Mouse (Mus musculus): ENCODE results near the gene Pcdh7. TPM values are rescaled to one million over a fixed set of nuclear protein-coding genes. Genes with fewer than 3 reads are reported as not detected.

Gene Pcdh7
- total and polyA plus RNA-seq, 2 experiments = 0.32 to 1.5 TPM

DNA sequence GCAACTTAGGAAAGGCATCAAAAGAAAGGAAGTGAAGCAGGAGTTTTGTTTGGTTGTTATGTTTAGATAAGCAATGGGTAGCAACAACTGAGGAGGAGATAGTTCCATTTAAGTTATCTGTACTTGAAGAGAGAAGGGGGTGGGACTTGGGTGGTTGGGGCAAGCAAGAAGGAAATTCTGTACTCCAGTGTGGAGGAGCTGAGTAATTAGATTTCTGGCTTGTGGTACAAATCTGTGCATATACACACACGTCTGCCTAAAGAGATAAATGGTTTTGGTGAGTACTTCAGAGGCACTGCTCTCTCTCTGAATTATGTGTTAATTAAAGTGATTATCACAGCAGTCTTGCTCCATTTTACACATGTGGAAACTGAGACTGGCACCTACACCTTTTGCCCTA is 241.6 kb downstream of the Pcdh7 start:
- DNase-seq (ENCODE audit: extremely low read depth, low read depth, low spot score) = no peak
- Histone ChIP-seq H3K4me1 (ENCODE audit: control insufficient read depth, insufficient read depth, low read length) (no peaks in the 10 kb centered on the region), H3K9ac (ENCODE audit: low read depth, low read length) (no peak overlapping the region), H3K27me3 (ENCODE audit: control insufficient read depth, insufficient read depth, low read length) (no peaks in the 10 kb centered on the region), H3K4me3 (ENCODE audit: insufficient read depth, low read depth, low read length) (no peak overlapping the region), H3K27ac (replicated peaks; ENCODE audit: insufficient read depth, low read depth, low read length) (no peak overlapping the region), H3K79me2 (ENCODE audit: control insufficient read depth, insufficient read depth, low read length) (no peaks in the 10 kb centered on the region), H3K36me3 (ENCODE audit: control insufficient read depth, insufficient read depth, low read length) (no peaks in the 10 kb centered on the region)
- TF ChIP-seq POLR2A (IDR thresholded peaks at IDR 0.05; ENCODE audit: extremely low read depth, insufficient read depth, low read length) (no peak), CTCF (IDR thresholded peaks at IDR 0.05; ENCODE audit: low read depth, low read length) (no peak)
- 85% methylated on average over 1 of the region's 1 CpGs for WGBS

DNA sequence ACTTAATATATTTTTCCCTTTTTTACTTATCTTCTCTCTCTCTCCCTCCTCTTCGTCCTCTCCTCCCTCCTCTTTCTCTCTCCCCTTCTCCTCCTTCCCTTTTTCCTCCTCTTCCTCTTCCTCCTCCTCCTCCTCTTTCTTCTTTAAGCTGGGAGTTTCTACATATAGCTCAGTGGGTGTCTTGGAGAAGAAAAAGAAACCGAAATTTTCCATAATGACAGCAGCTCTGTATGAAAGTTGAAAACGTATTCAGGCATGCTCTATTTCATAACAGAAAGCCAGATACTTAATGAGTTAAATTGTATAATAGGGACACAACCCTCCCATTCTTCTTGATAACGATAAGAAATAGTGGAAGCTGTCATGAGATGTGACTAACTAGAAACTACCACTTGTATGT is 246.0 kb downstream of the Pcdh7 start:
- Histone ChIP-seq H3K4me1 (ENCODE audit: control insufficient read depth, insufficient read depth, low read length) (no peaks in the 10 kb centered on the region), H3K27me3 (ENCODE audit: control insufficient read depth, insufficient read depth, low read length) (no peaks in the 10 kb centered on the region), H3K27ac (replicated peaks; ENCODE audit: insufficient read depth, low read depth, low read length) (no peak overlapping the region), H3K79me2 (ENCODE audit: control insufficient read depth, insufficient read depth, low read length) (no peaks in the 10 kb centered on the region), H3K9ac (ENCODE audit: low read depth, low read length) (no peak overlapping the region), H3K36me3 (ENCODE audit: control insufficient read depth, insufficient read depth, low read length) (no peaks in the 10 kb centered on the region), H3K4me3 (ENCODE audit: insufficient read depth, low read depth, low read length) (no peak overlapping the region)
- DNase-seq (ENCODE audit: extremely low read depth, low read depth, low spot score) = no peak
- 81% methylated on average over 4 of the region's 4 CpGs for WGBS
- TF ChIP-seq POLR2A (IDR thresholded peaks at IDR 0.05; ENCODE audit: extremely low read depth, insufficient read depth, low read length) (no peak), CTCF (IDR thresholded peaks at IDR 0.05; ENCODE audit: low read depth, low read length) (no peak)

DNA sequence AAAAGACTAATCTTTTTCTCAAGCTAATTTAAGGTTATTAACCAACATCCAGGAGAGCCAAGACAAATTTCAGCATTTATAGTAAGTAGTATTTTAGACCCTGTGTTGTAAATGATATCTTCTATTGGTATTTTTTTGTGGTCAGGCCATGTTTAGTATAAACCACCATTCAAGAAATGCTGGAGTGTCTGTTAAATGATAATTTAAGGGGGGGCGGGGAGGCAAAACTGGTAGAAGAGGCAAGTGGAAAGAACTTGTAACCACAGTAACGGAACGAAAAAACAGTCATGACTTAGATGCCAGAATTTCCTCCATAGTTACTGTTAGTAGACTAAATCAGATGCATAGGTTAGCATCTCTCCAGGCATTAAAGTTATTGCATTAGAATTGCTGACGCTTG is 246.4 kb downstream of the Pcdh7 start:
- DNase-seq (ENCODE audit: extremely low read depth, low read depth, low spot score) = no peak
- no peaks in the 10 kb centered on the region for H3K36me3 ChIP-seq (ENCODE audit: control insufficient read depth, insufficient read depth, low read length)
- no peak overlapping the region for H3K4me3 ChIP-seq (ENCODE audit: insufficient read depth, low read depth, low read length)
- no peak for TF ChIP-seq POLR2A (IDR thresholded peaks at IDR 0.05; ENCODE audit: extremely low read depth, insufficient read depth, low read length)
- TF ChIP-seq CTCF (IDR thresholded peaks at IDR 0.05; ENCODE audit: low read depth, low read length) = no peak
- H3K79me2 ChIP-seq (ENCODE audit: control insufficient read depth, insufficient read depth, low read length) = no peaks in the 10 kb centered on the region
- no peak overlapping the region for H3K27ac ChIP-seq (replicated peaks; ENCODE audit: insufficient read depth, low read depth, low read length)
- no peaks in the 10 kb centered on the region for H3K4me1 ChIP-seq (ENCODE audit: control insufficient read depth, insufficient read depth, low read length)
- no peak overlapping the region for H3K9ac ChIP-seq (ENCODE audit: low read depth, low read length)
- H3K27me3 ChIP-seq (ENCODE audit: control insufficient read depth, insufficient read depth, low read length) = no peaks in the 10 kb centered on the region
- 95% methylated on average over 4 of the region's 4 CpGs for WGBS

DNA sequence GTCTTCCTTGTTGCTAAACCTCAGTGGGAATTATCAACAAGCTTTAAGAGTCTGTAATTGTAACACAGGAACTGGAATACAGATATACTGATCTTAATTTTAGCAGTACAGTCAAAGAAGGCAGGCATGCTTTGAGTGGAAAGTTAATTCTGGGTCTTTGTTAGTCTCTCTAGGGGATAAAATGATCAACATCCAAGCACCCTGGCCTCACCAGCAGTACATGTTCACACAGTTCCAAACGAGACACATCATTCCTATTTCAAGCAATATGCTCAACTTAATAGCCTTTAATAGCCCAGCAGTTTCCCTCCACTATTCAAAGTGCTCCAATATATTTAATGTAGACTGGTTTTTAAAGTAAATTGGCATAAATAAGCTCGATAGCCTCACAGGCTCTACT is 275.8 kb downstream of the Pcdh7 start:
- H3K4me3 ChIP-seq (ENCODE audit: insufficient read depth, low read depth, low read length) = no peak overlapping the region
- no peak for DNase-seq (ENCODE audit: extremely low read depth, low read depth, low spot score)
- no peaks in the 10 kb centered on the region for H3K36me3 ChIP-seq (ENCODE audit: control insufficient read depth, insufficient read depth, low read length)
- WGBS = 83% methylated on average over 2 of the region's 2 CpGs
- H3K27me3 ChIP-seq (ENCODE audit: control insufficient read depth, insufficient read depth, low read length) = no peaks in the 10 kb centered on the region
- H3K9ac ChIP-seq (ENCODE audit: low read depth, low read length) = no peak overlapping the region
- TF ChIP-seq POLR2A (IDR thresholded peaks at IDR 0.05; ENCODE audit: extremely low read depth, insufficient read depth, low read length) = no peak
- TF ChIP-seq CTCF (IDR thresholded peaks at IDR 0.05; ENCODE audit: low read depth, low read length) = no peak
- H3K79me2 ChIP-seq (ENCODE audit: control insufficient read depth, insufficient read depth, low read length) = no peaks in the 10 kb centered on the region
- H3K27ac ChIP-seq (replicated peaks; ENCODE audit: insufficient read depth, low read depth, low read length) = no peak overlapping the region
- no peaks in the 10 kb centered on the region for H3K4me1 ChIP-seq (ENCODE audit: control insufficient read depth, insufficient read depth, low read length)

DNA sequence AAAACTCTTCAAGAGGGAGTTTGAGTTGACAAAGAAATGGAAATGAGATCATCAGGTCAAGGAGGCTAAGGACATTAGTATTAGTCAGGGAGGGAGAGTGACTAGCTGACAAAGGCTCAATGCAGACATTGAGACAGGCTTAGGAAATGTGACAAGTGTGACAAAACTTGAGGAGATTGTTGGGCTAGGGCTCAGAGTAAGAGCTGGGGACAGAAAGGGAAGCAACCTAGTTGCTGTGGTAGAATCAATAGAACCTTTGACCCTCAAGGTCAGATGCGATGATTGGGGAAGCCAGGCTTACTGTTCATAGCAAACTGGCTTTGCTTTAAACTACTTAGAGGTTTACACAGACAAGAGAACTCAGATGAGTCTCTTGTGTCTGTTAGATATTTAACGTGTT is 303.6 kb downstream of the Pcdh7 start:
- Histone ChIP-seq H3K4me1 (ENCODE audit: control insufficient read depth, insufficient read depth, low read length) (no peaks in the 10 kb centered on the region), H3K9ac (ENCODE audit: low read depth, low read length) (no peak overlapping the region), H3K79me2 (ENCODE audit: control insufficient read depth, insufficient read depth, low read length) (no peaks in the 10 kb centered on the region), H3K4me3 (ENCODE audit: insufficient read depth, low read depth, low read length) (no peak overlapping the region), H3K27ac (replicated peaks; ENCODE audit: insufficient read depth, low read depth, low read length) (no peak overlapping the region), H3K36me3 (ENCODE audit: control insufficient read depth, insufficient read depth, low read length) (no peaks in the 10 kb centered on the region), H3K27me3 (ENCODE audit: control insufficient read depth, insufficient read depth, low read length) (no peaks in the 10 kb centered on the region)
- 41% methylated on average over 2 of the region's 2 CpGs for WGBS
- DNase-seq (ENCODE audit: extremely low read depth, low read depth, low spot score) = peak; percentile 8
- TF ChIP-seq CTCF (IDR thresholded peaks at IDR 0.05; ENCODE audit: low read depth, low read length) (no peak), POLR2A (IDR thresholded peaks at IDR 0.05; ENCODE audit: extremely low read depth, insufficient read depth, low read length) (no peak)

DNA sequence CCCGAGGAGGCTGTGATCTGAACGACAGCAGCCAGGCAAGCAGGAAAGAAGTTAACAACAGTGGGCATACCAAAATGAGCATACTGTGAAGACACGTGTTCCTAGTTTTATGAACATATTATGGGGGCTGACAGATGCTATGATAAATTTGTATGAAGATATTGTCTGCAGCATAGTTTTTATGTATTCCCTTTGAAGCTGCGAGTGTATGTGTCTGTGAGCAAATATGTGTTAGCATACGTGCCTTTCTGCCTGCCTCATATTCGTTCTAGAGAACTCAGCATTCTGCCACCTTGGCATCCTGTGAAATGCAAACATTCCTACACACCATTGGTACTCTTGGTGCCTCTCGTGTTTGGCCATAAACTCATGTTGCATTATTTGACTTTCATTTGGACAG is 307.4 kb downstream of the Pcdh7 start:
- no peak overlapping the region for H3K4me3 ChIP-seq (ENCODE audit: insufficient read depth, low read depth, low read length)
- no peak for DNase-seq (ENCODE audit: extremely low read depth, low read depth, low spot score)
- 74% methylated on average over 7 of the region's 7 CpGs for WGBS
- no peaks in the 10 kb centered on the region for H3K79me2 ChIP-seq (ENCODE audit: control insufficient read depth, insufficient read depth, low read length)
- no peaks in the 10 kb centered on the region for H3K36me3 ChIP-seq (ENCODE audit: control insufficient read depth, insufficient read depth, low read length)
- H3K27ac ChIP-seq (replicated peaks; ENCODE audit: insufficient read depth, low read depth, low read length) = no peak overlapping the region
- H3K4me1 ChIP-seq (ENCODE audit: control insufficient read depth, insufficient read depth, low read length) = no peaks in the 10 kb centered on the region
- TF ChIP-seq CTCF (IDR thresholded peaks at IDR 0.05; ENCODE audit: low read depth, low read length) (no peak), POLR2A (IDR thresholded peaks at IDR 0.05; ENCODE audit: extremely low read depth, insufficient read depth, low read length) (no peak)
- H3K27me3 ChIP-seq (ENCODE audit: control insufficient read depth, insufficient read depth, low read length) = no peaks in the 10 kb centered on the region
- no peak overlapping the region for H3K9ac ChIP-seq (ENCODE audit: low read depth, low read length)

Data from liver, adult 2 months (tissue).